Mouse (Mus musculus): ENCODE data around the gene Fam181a. TPM values are rescaled to one million over a fixed set of nuclear protein-coding genes. Genes with fewer than 3 reads are reported as not detected.

Gene Fam181a
- total RNA-seq, 4 experiments from 2014 or later = 1.9 to 4.9 (median 3.1) TPM

- no peak for DNase-seq (ENCODE audit: low spot score in 2 of 2)
These were observed 45.1 kb downstream of the Fam181a start, which contains the start of gene Asb2 for GRCm38 (mm10) chr12:103355746-103356414. TSS of gene Asb2 (minus strand) at chr12:103356001.

DNA sequence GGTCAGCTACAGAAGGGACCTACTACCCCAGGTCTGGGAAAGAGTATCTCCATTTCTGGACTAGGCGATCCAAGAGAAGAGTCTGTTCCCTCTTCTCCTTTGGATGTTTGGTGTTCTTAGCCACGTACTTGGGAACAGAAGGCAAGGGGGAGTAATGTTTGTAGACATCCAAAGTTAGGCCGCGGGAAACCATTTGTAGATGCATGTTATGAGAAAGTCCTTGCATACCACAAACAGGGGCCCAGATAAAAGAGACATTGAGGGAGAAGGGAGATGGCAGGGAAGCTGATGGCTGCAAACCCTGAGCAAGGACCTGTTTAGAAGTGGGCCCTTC, 45.6 kb downstream of the Fam181a start:
- no peak for DNase-seq (ENCODE audit: low spot score in 2 of 2)

GRCm38 (mm10) chr12:103358216-103358615, 47.4 kb downstream of the Fam181a start:
- DNase-seq (ENCODE audit: low spot score in 2 of 2) = no peak

- DNase-seq (ENCODE audit: low spot score in 2 of 2) = no peak
These were observed 48.4 kb downstream of the Fam181a start for GRCm38 (mm10) chr12:103358951-103359801.

GRCm38 (mm10) chr12:103360812-103361211, 50.0 kb downstream of the Fam181a start:
- DNase-seq (ENCODE audit: low spot score in 2 of 2) = no peak

DNA sequence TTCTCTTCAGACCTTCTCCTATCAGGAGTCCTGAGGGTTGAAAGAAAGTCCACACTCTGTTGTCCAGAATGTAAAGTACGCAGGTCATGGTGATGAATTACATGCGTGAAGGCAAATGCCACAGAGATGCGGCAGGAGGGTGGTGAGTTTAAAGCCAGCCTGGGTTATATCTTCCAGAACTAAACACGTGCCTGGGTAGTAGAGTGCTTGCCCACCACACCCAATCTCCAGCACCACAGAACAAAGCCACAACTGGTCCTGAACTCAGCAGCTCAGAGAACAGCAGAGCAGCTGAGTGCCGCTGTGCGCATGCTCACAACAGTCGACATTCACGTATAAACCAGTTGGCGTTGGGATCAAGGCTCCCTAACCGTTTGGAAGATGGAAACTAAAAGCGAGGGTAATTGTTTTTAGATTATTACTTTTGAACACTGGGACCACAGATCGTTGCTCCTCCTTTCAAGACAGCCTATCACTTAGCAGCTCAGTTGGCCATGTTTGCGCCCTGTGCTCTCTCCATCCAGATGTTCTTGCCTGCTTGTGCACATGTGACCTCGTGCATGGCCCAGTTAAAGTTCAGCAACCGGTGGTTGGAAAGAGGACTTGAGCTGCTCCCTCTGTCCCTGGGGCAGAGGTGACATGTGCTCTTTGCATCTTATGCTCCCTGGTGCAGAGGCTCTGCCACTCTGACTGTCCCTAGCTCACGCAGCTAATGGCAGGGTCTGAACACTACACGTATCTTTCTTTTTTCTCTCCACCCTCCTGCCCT, 50.9 kb downstream of the Fam181a start:
- no peak for DNase-seq (ENCODE audit: low spot score in 2 of 2)

DNA sequence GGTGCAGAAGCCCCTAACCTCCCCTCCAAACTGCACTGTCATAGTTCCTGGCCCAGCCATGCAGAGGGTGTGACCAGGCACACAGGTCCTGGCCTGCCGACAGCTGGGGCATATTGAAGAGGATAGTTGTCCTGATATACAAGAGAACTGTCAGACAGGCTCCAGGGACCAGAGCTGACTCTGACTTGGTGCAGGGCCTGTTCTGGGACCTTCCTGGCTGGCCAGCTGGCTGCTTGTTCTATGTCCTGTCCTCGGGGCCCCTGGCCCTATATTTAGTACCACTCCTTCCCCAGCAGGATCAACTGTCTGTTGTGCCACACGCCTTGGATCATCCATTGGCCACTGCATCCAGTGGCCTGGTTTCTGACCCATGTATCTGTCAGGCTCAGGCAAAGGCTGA, 51.6 kb downstream of the Fam181a start:
- DNase-seq (ENCODE audit: low spot score in 2 of 2) = no peak

Other genes starting within 250 kb of the Fam181a start
- 10 to 100 TPM; 14.3 to 15.5 (median 14.9) TPM for gene Prima1, start 68.8 kb upstream of the Fam181a start, total RNA-seq (2022)
- gene Asb2, start 45.0 kb downstream of the Fam181a start, total RNA-seq (2022) = 1 to 10 TPM; 4.2 to 7.1 (median 4.7) TPM
- 10 to 100 TPM; 17.2 to 21.0 (median 18.4) TPM for gene Otub2, start 77.7 kb downstream of the Fam181a start, total RNA-seq (2022)
- gene 9330161L09Rik, start 96.8 kb downstream of the Fam181a start, total RNA-seq (2022) = 1 to 10 TPM; 3.4 to 5.0 (median 4.2) TPM
- gene Ddx24, start 114.9 kb downstream of the Fam181a start, total RNA-seq (2022) = 100 to 1,000 TPM; 253 to 278 (median 258) TPM
- 100 to 1,000 TPM in 2 of 4 experiments, 10 to 100 TPM in 2; 75.6 to 125 (median 90.7) TPM for gene Ifi27, start 123.2 kb downstream of the Fam181a start, total RNA-seq (2022)
- 10 to 100 TPM in 1 of 4 experiments, 1 to 10 TPM in 3; 1.3 to 12.1 (median 5.3) TPM for gene Ifi27l2a, start 132.7 kb downstream of the Fam181a start, total RNA-seq (2022)
- gene Ifi27l2b, start 146.2 kb downstream of the Fam181a start, total RNA-seq (2022) = not detected
- 10 to 100 TPM; 24.7 to 31.9 (median 29.3) TPM for gene Ppp4r4, start 221.3 kb downstream of the Fam181a start, total RNA-seq (2022)

Data from left cerebral cortex, adult 8-10 months (tissue).